Mouse (Mus musculus): ENCODE results near the gene Kif22. TPM values are rescaled to one million over a fixed set of nuclear protein-coding genes. Genes with fewer than 3 reads are reported as not detected.

The Kif22 gene
- polyA plus RNA-seq, 1 experiment: 5.8 TPM

DNA sequence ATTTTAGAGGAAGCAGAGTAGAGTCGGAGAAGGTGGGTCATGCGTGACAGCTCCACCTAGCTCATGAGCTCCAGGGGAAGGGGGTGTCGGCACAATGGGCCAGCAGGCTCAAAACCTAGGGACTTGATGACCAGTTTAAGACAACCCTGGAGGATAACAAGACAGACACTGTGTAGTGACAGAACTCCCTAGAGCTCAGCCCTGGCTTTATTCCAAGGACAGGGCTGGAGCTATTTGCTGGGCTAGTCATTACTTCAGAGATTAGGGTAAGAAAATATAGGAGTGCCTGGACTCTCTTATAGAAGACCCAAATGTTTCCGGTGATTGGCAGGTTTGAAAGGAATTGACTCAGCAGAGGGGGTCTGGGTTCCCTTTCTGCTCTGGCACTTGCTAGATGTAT is 30.9 kb upstream of the Kif22 start:
- Histone ChIP-seq H3K4me1 (ENCODE audit: control insufficient read depth, insufficient read depth, insufficient read length, low read length) (no peaks in the 10 kb centered on the region; the same call in 1 of the 2 replicates), H3K27ac (ENCODE audit: insufficient read depth, low read depth, low read length) (no peak overlapping the region), H3K27me3 (ENCODE audit: control insufficient read depth, insufficient read depth, low read length) (no peaks in the 10 kb centered on the region), H3K4me3 (ENCODE audit: low read depth, low read length) (no peak overlapping the region), H3K36me3 (ENCODE audit: control insufficient read depth, insufficient read depth, low read length) (no peaks in the 10 kb centered on the region)
- TF ChIP-seq CTCF (IDR thresholded peaks at IDR 0.05; ENCODE audit: extremely low read depth, insufficient read length, insufficient replicate concordance, low read depth, low read length) (no peak), POLR2A (IDR thresholded peaks at IDR 0.05; ENCODE audit: low read depth, low read length) (no peak)
- 63% methylated on average over 4 of the region's 4 CpGs for WGBS

- no peak overlapping the region for H3K4me3 ChIP-seq (ENCODE audit: low read depth, low read length)
- no peaks in the 10 kb centered on the region for H3K27me3 ChIP-seq (ENCODE audit: control insufficient read depth, insufficient read depth, low read length)
- no peaks in the 10 kb centered on the region; the same call in 1 of the 2 replicates for H3K4me1 ChIP-seq (ENCODE audit: control insufficient read depth, insufficient read depth, insufficient read length, low read length)
- H3K27ac ChIP-seq (ENCODE audit: insufficient read depth, low read depth, low read length): no peak overlapping the region
- no peak for TF ChIP-seq CTCF (IDR thresholded peaks at IDR 0.05; ENCODE audit: extremely low read depth, insufficient read length, insufficient replicate concordance, low read depth, low read length)
- no peak for TF ChIP-seq POLR2A (IDR thresholded peaks at IDR 0.05; ENCODE audit: low read depth, low read length)
- H3K36me3 ChIP-seq (ENCODE audit: control insufficient read depth, insufficient read depth, low read length): no peaks in the 10 kb centered on the region
- 18% methylated on average over 4 of the region's 4 CpGs for WGBS
Measured at GRCm38 (mm10) chr7:127070871-127071413, 28.7 kb upstream of the Kif22 start.

- H3K36me3 ChIP-seq (ENCODE audit: control insufficient read depth, insufficient read depth, low read length): no peaks in the 10 kb centered on the region
- no peaks in the 10 kb centered on the region; the same call in 1 of the 2 replicates for H3K4me1 ChIP-seq (ENCODE audit: control insufficient read depth, insufficient read depth, insufficient read length, low read length)
- H3K27me3 ChIP-seq (ENCODE audit: control insufficient read depth, insufficient read depth, low read length): no peaks in the 10 kb centered on the region
- 61% methylated on average over 4 of the region's 4 CpGs for WGBS
- no peak overlapping the region for H3K27ac ChIP-seq (ENCODE audit: insufficient read depth, low read depth, low read length)
- TF ChIP-seq CTCF (IDR thresholded peaks at IDR 0.05; ENCODE audit: extremely low read depth, insufficient read length, insufficient replicate concordance, low read depth, low read length) (no peak), POLR2A (IDR thresholded peaks at IDR 0.05; ENCODE audit: low read depth, low read length) (no peak)
- H3K4me3 ChIP-seq (ENCODE audit: low read depth, low read length): no peak overlapping the region
Measured at GRCm38 (mm10) chr7:127066317-127066716, 24.0 kb upstream of the Kif22 start.

GRCm38 (mm10) chr7:127065538-127065937 is 23.3 kb upstream of the Kif22 start:
- 87% methylated on average over 6 of the region's 6 CpGs for WGBS
- no peaks in the 10 kb centered on the region for H3K36me3 ChIP-seq (ENCODE audit: control insufficient read depth, insufficient read depth, low read length)
- no peaks in the 10 kb centered on the region for H3K4me1 ChIP-seq (ENCODE audit: control insufficient read depth, insufficient read depth, insufficient read length, low read length)
- peaks cover 3% of the 10 kb centered on the region; the same call in 1 of the 2 replicates for H3K27me3 ChIP-seq (ENCODE audit: control insufficient read depth, insufficient read depth, low read length)
- TF ChIP-seq POLR2A (IDR thresholded peaks at IDR 0.05; ENCODE audit: low read depth, low read length) (no peak), CTCF (IDR thresholded peaks at IDR 0.05; ENCODE audit: extremely low read depth, insufficient read length, insufficient replicate concordance, low read depth, low read length) (no peak)
- H3K4me3 ChIP-seq (ENCODE audit: low read depth, low read length): no peak overlapping the region
- H3K27ac ChIP-seq (ENCODE audit: insufficient read depth, low read depth, low read length): no peak overlapping the region

DNA sequence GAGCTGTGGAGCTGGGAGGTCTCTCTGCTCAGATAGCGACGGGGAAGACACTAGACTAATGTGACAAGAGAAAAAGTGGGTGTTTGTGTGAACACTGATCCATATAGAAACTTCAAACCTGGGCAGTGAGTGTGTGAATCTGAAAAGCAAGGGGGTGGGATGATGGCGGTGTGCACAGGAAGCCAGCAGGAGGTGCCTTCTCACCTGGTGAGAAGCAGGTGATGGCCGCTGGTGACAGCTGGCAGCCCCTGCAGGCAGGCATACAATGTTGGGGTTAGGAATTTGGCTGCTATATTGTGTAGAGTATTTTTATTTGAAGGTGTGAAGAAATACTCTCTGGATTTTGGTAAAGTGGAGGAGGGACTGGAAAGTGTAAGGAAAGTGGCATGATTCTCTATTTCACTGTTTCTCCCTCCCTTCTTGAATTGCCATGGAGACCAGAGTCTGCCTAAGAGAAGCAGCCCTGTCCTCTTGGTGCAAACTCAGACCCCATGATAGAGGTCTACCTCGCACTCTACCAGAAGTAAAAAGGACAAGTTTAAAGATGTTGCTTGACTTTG is 12.8 kb upstream of the Kif22 start:
- no peaks in the 10 kb centered on the region for H3K36me3 ChIP-seq (ENCODE audit: control insufficient read depth, insufficient read depth, low read length)
- H3K4me3 ChIP-seq (ENCODE audit: low read depth, low read length): no peak overlapping the region
- no peaks in the 10 kb centered on the region for H3K4me1 ChIP-seq (ENCODE audit: control insufficient read depth, insufficient read depth, insufficient read length, low read length)
- WGBS: 54% methylated on average over 5 of the region's 5 CpGs
- peaks cover 12% of the 10 kb centered on the region for H3K27me3 ChIP-seq (ENCODE audit: control insufficient read depth, insufficient read depth, low read length)
- TF ChIP-seq POLR2A (IDR thresholded peaks at IDR 0.05; ENCODE audit: low read depth, low read length) (no peak), CTCF (IDR thresholded peaks at IDR 0.05; ENCODE audit: extremely low read depth, insufficient read length, insufficient replicate concordance, low read depth, low read length) (0 out of 2 replicates have a peak, but pooled peaks have one; percentile 8)
- no peak overlapping the region for H3K27ac ChIP-seq (ENCODE audit: insufficient read depth, low read depth, low read length)

DNA sequence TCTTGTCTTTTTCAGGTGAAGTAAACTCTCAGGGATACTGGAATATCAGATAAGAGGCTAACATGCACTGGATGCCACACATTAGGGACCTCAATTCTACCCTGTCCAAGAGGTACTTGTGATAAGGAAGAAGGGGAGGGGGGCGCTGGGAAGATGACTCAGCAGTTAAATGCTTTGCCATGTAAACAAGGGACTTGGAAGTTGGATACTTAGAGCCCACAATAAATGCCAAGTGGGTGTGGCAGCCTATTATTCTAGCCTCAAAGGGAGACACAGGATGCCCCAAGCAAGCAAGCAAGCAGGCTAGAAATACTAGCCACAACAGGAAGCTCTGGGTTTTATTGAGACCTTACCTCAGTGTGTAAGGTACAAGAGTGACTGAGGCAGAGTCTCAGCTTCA is 11.0 kb downstream of the Kif22 start:
- Histone ChIP-seq H3K27me3 (ENCODE audit: control insufficient read depth, insufficient read depth, low read length) (no peaks in the 10 kb centered on the region), H3K4me3 (ENCODE audit: low read depth, low read length) (no peak overlapping the region), H3K4me1 (ENCODE audit: control insufficient read depth, insufficient read depth, insufficient read length, low read length) (peaks cover 5% of the 10 kb centered on the region), H3K27ac (ENCODE audit: insufficient read depth, low read depth, low read length) (no peak overlapping the region), H3K36me3 (ENCODE audit: control insufficient read depth, insufficient read depth, low read length) (peaks cover 9% of the 10 kb centered on the region; the same call in 1 of the 2 replicates)
- WGBS: 43% methylated on average over 1 of the region's 1 CpGs
- no peak for TF ChIP-seq CTCF (IDR thresholded peaks at IDR 0.05; ENCODE audit: extremely low read depth, insufficient read length, insufficient replicate concordance, low read depth, low read length)
- no peak for TF ChIP-seq POLR2A (IDR thresholded peaks at IDR 0.05; ENCODE audit: low read depth, low read length)

GRCm38 (mm10) chr7:127030172-127030571 is 12.1 kb downstream of the Kif22 start:
- TF ChIP-seq POLR2A (IDR thresholded peaks at IDR 0.05; ENCODE audit: low read depth, low read length) (no peak), CTCF (IDR thresholded peaks at IDR 0.05; ENCODE audit: extremely low read depth, insufficient read length, insufficient replicate concordance, low read depth, low read length) (no peak)
- Histone ChIP-seq H3K36me3 (ENCODE audit: control insufficient read depth, insufficient read depth, low read length) (peaks cover 9% of the 10 kb centered on the region; the same call in 1 of the 2 replicates), H3K27me3 (ENCODE audit: control insufficient read depth, insufficient read depth, low read length) (no peaks in the 10 kb centered on the region), H3K4me3 (ENCODE audit: low read depth, low read length) (no peak overlapping the region), H3K27ac (ENCODE audit: insufficient read depth, low read depth, low read length) (no peak overlapping the region), H3K4me1 (ENCODE audit: control insufficient read depth, insufficient read depth, insufficient read length, low read length) (peaks cover 5% of the 10 kb centered on the region)
- 97% methylated on average over 1 of the region's 1 CpGs for WGBS

Measured in small intestine, adult 2 months (tissue).